Mouse (Mus musculus) hindbrain, embryonic 15.5 days (tissue): ENCODE data around the gene Kcnab1. TPM values are rescaled to one million over a fixed set of nuclear protein-coding genes. Genes with fewer than 3 reads are reported as not detected.

Source experiments
- ATAC-seq: fragments of 200-750 bp; cut with Nextera tagmentation; 2 replicates; pipeline ENCODE4 v1.8.0; 2017; ENCODE audit warnings: low read depth, moderate number of reproducible peaks, moderate TSS enrichment; ENCODE audit not compliant: low FRiP score
- H3K27ac ChIP-seq: fragments of 300-500 bp; sonication (generic); replicated peaks from 2 replicates; pipeline ENCODE4 v1.5.1; 2015; ENCODE audit warnings: mild to moderate bottlenecking, inconsistent platforms
- H3K27me3 ChIP-seq: fragments of 300-500 bp; sonication (generic); 2 replicates; pipeline ENCODE4 v1.6.1; 2015; ENCODE audit warnings: control low read depth, inconsistent platforms
- H3K36me3 ChIP-seq: fragments of 300-500 bp; sonication (generic); 2 replicates; pipeline ENCODE4 v1.6.1; 2015; ENCODE audit warnings: control low read depth, inconsistent platforms
- H3K4me1 ChIP-seq: fragments of 300-500 bp; sonication (generic); replicated peaks from 2 replicates; pipeline ENCODE4 v1.6.1; 2015; ENCODE audit warnings: control low read depth, inconsistent platforms
- H3K4me2 ChIP-seq: fragments of 300-500 bp; sonication (generic); 2 replicates; pipeline ENCODE4 v1.6.1; 2015; ENCODE audit warnings: moderate library complexity, mild to moderate bottlenecking, inconsistent platforms
- H3K4me3 ChIP-seq: fragments of 300-500 bp; sonication (generic); 2 replicates; pipeline ENCODE4 v1.5.1; 2015; ENCODE audit warnings: mild to moderate bottlenecking, inconsistent platforms
- H3K9ac ChIP-seq: fragments of 300-500 bp; sonication (generic); 2 replicates; pipeline ENCODE4 v1.6.1; 2015; ENCODE audit warnings: inconsistent platforms
- H3K9me3 ChIP-seq: fragments of 300-500 bp; sonication (generic); 2 replicates; pipeline ENCODE4 v1.6.1; 2016; ENCODE audit warnings: control low read depth, inconsistent platforms
- WGBS: fragments of 180-500 bp; shearing (Covaris S2); methylation state at CpG from one replicate; pipeline ENCODE4 v1.1.7; 2015; 5-methylcytosine and 5-hydroxymethylcytosine counted together
- polyA plus RNA-seq: library from polyadenylated mRNA; unstranded; fragments of >200 nt; fragmentation: Nextera tagmentation; extraction: Ambion mirVana; gene quantifications from 2 replicates; pipeline ENCODE4 v1.2.1, GENCODE M21; 2015

Kcnab1 gene
- polyA plus RNA-seq, 1 experiment from 2014 or later = 9.6 TPM

DNA sequence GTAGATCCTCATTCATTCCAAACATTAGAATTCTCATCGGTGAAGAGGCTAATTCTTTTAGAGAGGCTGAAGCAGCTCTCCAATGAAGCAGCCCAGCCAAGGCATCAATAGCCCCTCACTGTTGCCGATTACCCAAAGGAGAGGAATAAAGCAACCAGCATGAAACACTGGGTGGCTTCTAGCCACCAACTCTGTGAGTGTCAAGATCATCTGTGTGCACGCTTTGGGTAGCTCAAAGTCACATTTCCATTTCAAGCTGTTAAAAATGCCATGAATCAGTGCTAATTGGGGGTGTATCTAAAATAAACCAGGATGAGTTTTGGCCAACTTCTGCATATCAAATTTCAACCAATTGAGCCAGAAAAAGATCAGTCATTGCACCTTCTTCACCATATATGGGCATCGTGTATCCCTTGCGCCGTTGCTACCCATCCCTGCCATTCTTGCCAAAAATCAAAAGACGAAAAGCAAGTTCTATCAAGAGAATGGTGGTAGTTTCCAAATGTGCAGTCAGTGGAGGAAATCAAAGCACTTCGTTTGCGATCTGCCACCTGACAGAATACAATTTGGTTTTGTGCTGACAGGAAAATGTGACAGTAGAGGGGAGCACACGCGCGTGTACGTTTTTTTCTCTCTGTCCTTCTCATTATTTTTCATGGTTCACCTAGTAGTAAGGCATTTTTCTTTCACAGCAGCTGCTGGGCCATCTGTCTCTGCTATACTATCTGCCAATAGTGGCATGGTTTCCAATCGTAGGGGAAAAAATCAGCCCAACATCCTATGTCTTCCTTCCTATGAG, 213.0 kb downstream of the Kcnab1 start:
- Histone ChIP-seq H3K36me3 (no peaks in the 10 kb centered on the region), H3K4me1 (0 out of 2 replicates have a peak, but pooled peaks cover 4% of the 10 kb centered on the region), H3K9ac (no peak overlapping the region), H3K4me2 (no peak overlapping the region), H3K4me3 (no peak overlapping the region), H3K27me3 (no peaks in the 10 kb centered on the region), H3K9me3 (no peaks in the 10 kb centered on the region), H3K27ac (peak overlapping the region; percentile 25)
- WGBS = 72% methylated on average over 14 of the region's 14 CpGs
- ATAC-seq = peak; percentile 78

DNA sequence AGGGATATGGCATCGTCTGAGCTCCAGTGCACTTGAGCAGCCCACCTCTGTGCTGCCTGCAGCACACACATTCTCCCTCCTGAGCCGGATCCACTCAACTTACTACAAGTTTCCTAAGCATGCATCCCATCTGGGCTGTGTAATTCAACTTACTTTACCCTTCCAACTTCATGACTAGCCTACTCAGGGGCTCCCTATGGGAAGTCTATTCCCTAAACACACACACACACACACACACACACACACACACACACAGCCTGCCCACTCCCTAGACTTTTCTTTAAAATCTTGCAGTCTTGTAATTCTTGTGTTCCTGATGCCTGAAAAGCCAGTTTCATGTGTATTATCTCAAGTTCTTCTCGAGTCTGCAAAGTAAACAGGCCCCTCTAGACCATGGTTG, 216.1 kb downstream of the Kcnab1 start:
- 70% methylated on average over 3 of the region's 3 CpGs for WGBS
- H3K9me3 ChIP-seq = no peaks in the 10 kb centered on the region
- no peak overlapping the region for H3K4me3 ChIP-seq

DNA sequence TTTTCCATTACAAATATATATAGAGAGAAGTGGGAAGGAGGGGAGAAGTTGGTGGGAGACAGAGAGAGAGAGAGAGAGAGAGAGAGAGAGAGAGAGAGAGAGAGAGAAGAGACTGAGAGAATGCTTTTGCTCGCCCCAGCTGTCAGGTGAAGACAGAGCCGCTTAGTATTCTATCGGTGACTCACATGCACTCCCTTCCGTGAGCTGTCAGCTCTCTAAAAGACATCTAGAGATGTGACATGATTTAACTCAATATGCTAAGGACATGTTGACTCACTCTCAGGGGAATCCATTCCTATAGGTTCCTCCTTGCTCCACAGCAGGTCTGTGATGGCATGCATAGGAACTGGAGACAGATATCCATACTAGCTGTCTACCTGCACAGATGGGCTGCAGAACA, 219.6 kb downstream of the Kcnab1 start:
- Histone ChIP-seq H3K4me1 (no peaks in the 10 kb centered on the region), H3K27ac (no peak overlapping the region), H3K4me3 (no peak overlapping the region), H3K27me3 (no peaks in the 10 kb centered on the region), H3K9me3 (no peaks in the 10 kb centered on the region), H3K4me2 (no peak overlapping the region), H3K36me3 (no peaks in the 10 kb centered on the region), H3K9ac (no peak overlapping the region)
- ATAC-seq = no peak
- WGBS = 65% methylated on average over 4 of the region's 4 CpGs

More for the DNA sequence above, 216.1 kb downstream of the Kcnab1 start:
- no peak overlapping the region for H3K27ac ChIP-seq
- H3K4me1 ChIP-seq = 0 out of 2 replicates have a peak, but pooled peaks cover 4% of the 10 kb centered on the region
- no peaks in the 10 kb centered on the region for H3K36me3 ChIP-seq
- H3K27me3 ChIP-seq = no peaks in the 10 kb centered on the region
- H3K4me2 ChIP-seq = no peak overlapping the region
- no peak overlapping the region for H3K9ac ChIP-seq
- ATAC-seq = no peak

DNA sequence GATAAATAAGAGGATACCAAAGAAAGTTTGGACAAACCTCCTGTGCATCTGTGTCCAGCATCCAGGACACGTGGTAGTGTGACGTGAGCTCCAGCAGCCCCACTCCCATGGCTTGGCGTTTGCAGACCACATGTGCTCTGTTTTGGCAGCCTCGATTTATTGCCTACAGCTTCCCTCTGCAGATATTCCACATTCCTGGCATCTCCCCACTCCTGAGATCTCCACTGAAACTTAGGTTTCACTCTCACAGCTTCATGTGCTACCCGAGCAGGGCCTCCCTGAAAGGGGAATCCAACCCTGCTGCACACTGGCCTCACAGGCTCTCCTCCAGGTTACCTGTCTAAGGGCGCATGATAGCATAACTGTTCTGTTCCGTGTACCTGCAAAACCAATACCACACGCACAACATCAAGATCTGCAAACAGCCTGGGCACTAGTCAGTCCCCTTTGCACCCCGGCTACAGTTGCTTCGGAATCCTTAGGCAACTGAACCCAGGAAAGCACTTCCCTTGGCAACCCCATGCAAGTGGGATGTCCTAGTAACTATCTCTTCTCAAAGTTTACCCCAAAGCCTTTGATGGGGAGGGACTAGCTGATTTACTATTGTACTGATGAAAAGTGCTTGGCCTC, 228.8 kb downstream of the Kcnab1 start:
- WGBS = 92% methylated on average over 10 of the region's 10 CpGs
- ATAC-seq = no peak
- H3K4me3 ChIP-seq = no peak overlapping the region

DNA sequence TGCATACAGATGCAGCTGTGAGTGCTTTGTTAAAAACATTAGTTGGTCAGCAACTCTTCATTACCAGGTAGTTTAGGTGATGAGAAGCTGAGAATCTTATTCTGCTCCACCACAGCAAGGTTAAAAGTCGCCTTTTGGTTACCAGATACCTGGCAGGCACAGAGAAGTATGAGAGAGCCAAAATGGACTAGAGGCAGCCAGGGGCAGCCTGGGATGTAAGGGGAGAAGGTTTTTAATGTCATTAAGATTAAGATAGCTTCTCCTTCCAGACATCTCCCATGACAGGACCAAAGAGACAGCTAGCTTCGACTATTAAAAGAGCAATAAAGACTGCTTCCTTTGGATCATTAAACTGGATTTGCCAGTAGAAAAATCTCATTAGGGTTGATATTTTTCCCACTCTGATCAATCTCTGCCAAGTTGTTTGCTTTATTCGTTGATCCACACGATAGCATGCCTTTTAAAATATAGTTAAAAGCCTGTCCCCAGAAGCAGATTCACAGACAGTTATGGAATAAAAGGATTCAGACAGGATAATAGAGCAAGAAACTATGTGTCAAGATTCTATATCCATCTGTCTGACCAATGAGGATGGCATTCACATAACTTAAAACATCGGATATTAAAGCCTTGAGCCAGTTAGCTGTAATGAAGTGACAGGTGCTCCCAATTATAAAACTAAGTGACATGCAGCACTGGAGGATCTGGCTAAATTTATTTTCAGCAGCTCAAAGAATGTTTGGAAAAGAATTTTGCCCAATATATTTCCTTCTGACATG, 231.2 kb downstream of the Kcnab1 start:
- Histone ChIP-seq H3K4me1 (no peaks in the 10 kb centered on the region), H3K4me3 (no peak overlapping the region), H3K9ac (no peak overlapping the region), H3K27ac (no peak overlapping the region), H3K4me2 (no peak overlapping the region), H3K9me3 (no peaks in the 10 kb centered on the region), H3K36me3 (no peaks in the 10 kb centered on the region), H3K27me3 (no peaks in the 10 kb centered on the region)
- WGBS = 75% methylated on average over 5 of the region's 5 CpGs
- ATAC-seq = no peak

More for the DNA sequence above, 228.8 kb downstream of the Kcnab1 start:
- no peaks in the 10 kb centered on the region for H3K9me3 ChIP-seq
- no peaks in the 10 kb centered on the region for H3K36me3 ChIP-seq
- no peak overlapping the region for H3K9ac ChIP-seq
- no peaks in the 10 kb centered on the region for H3K27me3 ChIP-seq
- H3K4me2 ChIP-seq = no peak overlapping the region
- H3K4me1 ChIP-seq = no peaks in the 10 kb centered on the region
- no peak overlapping the region for H3K27ac ChIP-seq

DNA sequence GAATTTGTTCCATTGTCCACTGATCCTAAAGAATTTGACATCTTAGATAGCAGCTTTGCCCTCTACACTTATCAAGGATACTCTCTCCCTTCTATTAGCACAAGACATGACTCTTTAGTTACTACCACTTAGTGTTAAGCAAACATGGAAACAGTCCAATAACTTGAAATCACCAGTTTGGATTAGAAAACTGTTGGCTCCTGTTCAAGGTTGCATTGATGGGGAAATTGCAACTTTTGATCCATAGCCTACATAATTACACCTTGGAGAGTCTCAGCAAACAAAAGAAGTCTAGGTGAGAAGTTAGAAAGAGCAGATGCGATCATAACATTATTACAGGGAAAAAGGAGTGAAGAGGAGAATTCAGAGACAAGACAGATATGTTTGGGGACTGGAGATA, 237.0 kb downstream of the Kcnab1 start:
- 89% methylated on average over 1 of the region's 1 CpGs for WGBS
- H3K36me3 ChIP-seq = no peaks in the 10 kb centered on the region
- H3K4me1 ChIP-seq = no peaks in the 10 kb centered on the region
- H3K9me3 ChIP-seq = no peaks in the 10 kb centered on the region
- ATAC-seq = no peak
- H3K4me3 ChIP-seq = no peak overlapping the region
- no peak overlapping the region for H3K4me2 ChIP-seq
- H3K27ac ChIP-seq = no peak overlapping the region
- no peak overlapping the region for H3K9ac ChIP-seq
- H3K27me3 ChIP-seq = no peaks in the 10 kb centered on the region

DNA sequence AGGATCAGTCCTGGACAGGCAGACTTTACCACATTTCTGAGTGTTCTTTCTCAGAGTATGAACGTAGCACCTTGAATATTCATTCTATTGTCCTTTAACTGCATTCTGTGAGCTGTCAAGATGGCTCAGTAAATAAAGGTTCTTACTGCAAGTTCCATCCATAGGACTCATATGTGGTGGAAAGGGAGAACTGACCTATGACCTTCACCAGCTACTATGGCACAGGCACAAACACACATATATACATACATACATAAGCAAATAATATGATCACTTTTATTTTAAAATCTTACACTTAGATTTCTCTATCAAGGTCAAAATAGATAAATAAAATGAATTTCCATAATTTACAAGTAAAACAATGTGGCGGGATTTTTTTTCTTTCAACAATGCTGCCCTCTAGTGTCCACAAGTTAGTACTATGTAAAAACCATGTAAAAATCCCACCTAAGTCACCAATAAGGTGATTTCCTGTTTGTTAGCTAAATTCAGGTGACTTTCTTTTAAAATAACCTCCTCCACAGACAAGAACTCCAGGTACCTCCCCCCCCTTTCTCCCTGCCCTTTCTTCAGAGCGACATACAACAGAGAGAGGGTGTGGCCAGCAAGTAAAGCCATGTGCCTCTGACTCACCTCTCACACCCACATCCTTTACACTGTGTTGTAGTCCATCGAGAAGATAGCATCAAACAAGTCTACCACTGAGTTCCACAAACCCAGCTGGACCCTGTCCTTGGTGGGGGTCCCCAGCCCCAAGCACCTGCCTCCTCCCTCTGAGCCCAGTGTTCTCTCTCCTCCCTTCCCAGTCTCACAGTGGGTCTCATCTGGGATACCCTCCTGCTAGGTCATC, 243.3 kb downstream of the Kcnab1 start:
- 51% methylated on average over 4 of the region's 4 CpGs for WGBS
- no peak overlapping the region for H3K4me2 ChIP-seq
- no peaks in the 10 kb centered on the region for H3K4me1 ChIP-seq
- ATAC-seq = 0 out of 2 replicates have a peak, but pooled peaks have one; percentile 38
- H3K36me3 ChIP-seq = no peaks in the 10 kb centered on the region
- H3K27me3 ChIP-seq = no peaks in the 10 kb centered on the region
- H3K27ac ChIP-seq = no peak overlapping the region
- H3K9ac ChIP-seq = no peak overlapping the region
- no peaks in the 10 kb centered on the region for H3K9me3 ChIP-seq
- no peak overlapping the region for H3K4me3 ChIP-seq

DNA sequence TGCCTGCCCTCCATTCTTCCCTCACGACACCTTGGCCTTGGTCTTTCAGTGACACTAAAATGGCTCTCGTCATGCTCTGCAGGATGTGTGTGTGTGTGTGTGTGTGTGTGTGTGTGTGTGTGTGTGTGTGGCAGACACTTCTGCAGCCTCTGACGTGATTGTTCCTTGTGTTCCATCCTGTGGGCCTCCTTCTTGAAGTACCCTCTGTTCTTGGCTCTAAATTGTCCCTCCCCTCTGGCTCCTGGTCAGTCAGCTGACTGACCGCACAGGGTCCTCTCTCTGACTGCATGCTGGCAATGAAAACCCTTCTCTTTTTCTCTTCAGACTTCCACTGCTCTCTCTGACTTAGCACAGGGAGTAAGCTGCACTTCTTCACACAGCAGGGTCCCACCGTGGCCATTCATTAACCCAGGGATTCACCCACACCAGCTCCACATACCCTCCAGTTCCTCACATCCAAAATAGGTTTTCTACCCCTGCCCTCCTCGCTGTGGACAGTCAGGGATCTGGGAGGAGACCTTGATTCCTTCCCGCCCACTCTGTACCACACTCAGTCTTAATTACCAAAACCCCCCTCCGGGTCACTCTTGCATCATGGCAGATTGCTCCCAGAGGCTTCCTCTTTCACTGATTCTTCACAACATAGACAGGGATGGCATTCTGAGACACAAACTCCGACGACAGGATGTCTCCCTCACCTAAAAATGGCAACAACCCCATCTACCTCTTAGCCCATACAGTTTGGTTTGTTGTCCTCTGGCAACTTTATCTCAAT, 244.3 kb downstream of the Kcnab1 start:
- ATAC-seq = no peak
- Histone ChIP-seq H3K9me3 (no peaks in the 10 kb centered on the region), H3K4me3 (no peak overlapping the region), H3K4me1 (no peaks in the 10 kb centered on the region), H3K27me3 (no peaks in the 10 kb centered on the region), H3K9ac (no peak overlapping the region), H3K36me3 (no peaks in the 10 kb centered on the region), H3K27ac (no peak overlapping the region), H3K4me2 (no peak overlapping the region)
- 73% methylated on average over 10 of the region's 10 CpGs for WGBS

DNA sequence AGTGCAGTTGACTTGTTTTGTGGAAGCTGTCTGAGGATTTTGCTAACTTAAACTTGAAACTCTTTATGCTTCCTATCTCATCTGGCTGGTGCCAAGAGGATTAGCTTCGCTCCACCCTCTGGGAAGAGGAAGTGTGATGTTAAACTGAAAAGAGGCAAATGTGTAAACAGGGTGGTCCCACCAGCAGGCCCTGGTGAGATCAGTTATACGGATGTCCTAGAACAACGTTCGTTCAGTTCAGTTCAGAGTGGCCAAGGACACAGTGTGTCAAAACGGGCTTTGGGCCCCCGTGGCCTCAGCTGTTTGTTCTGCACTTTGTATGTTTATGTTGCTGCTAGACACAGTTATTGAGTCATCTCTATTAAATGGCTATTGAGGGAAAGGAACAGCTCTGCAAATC, 246.3 kb downstream of the Kcnab1 start:
- no peak overlapping the region for H3K9ac ChIP-seq
- 81% methylated on average over 6 of the region's 6 CpGs for WGBS
- H3K4me3 ChIP-seq = no peak overlapping the region

DNA sequence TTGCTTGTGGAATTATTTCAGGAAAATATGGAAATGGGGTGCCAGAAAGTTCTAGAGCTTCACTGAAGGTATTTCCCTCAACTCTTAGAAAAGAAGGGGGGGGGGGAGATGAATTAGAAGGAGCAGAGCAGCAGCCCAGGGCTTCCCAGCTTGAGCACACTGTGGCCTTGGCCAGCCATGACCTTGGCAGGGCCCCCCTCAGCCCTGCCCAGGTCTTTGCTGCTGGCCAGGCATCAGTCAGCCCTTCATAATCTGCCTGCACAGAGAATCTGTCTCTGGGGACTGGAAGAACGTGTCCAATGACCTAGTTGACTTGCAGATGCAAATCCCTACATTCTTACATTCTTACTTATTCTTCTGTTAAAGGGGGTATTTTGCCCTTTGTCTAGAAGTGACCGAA, 249.1 kb downstream of the Kcnab1 start:
- 70% methylated on average over 2 of the region's 2 CpGs for WGBS
- ATAC-seq = no peak

More for the DNA sequence above, 246.3 kb downstream of the Kcnab1 start:
- Histone ChIP-seq H3K4me1 (no peaks in the 10 kb centered on the region), H3K9me3 (no peaks in the 10 kb centered on the region), H3K36me3 (no peaks in the 10 kb centered on the region), H3K4me2 (no peak overlapping the region), H3K27ac (no peak overlapping the region), H3K27me3 (no peaks in the 10 kb centered on the region)
- no peak for ATAC-seq

DNA sequence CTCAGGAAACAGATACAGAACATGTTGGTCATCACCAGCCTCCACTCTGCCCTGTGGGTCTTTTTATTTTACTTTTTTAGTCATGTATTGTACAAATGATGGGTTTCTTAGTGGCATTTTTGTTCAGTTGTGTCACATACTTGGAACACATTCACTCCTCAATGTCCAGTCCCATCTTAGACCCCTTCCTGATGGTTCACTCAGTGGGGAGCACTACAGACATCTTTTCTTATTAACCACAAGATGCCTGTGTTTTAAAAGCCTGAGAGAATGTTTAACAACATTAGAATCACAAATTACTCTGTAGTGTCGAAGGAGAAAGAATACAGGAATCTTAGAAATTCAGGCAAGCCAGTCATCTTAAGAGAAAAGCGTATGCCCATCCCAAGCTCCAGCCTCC, 249.7 kb downstream of the Kcnab1 start:
- no peak for ATAC-seq
- H3K4me2 ChIP-seq = no peak overlapping the region
- H3K27ac ChIP-seq = no peak overlapping the region
- no peaks in the 10 kb centered on the region for H3K4me1 ChIP-seq
- H3K27me3 ChIP-seq = no peaks in the 10 kb centered on the region
- H3K36me3 ChIP-seq = no peaks in the 10 kb centered on the region
- H3K4me3 ChIP-seq = no peak overlapping the region
- H3K9ac ChIP-seq = no peak overlapping the region
- no peaks in the 10 kb centered on the region for H3K9me3 ChIP-seq
- WGBS = 66% methylated on average over 2 of the region's 2 CpGs

More for the DNA sequence above, 249.1 kb downstream of the Kcnab1 start:
- H3K9me3 ChIP-seq = no peaks in the 10 kb centered on the region
- H3K4me2 ChIP-seq = no peak overlapping the region
- no peaks in the 10 kb centered on the region for H3K27me3 ChIP-seq
- H3K27ac ChIP-seq = no peak overlapping the region
- no peaks in the 10 kb centered on the region for H3K4me1 ChIP-seq
- H3K36me3 ChIP-seq = no peaks in the 10 kb centered on the region
- no peak overlapping the region for H3K4me3 ChIP-seq
- H3K9ac ChIP-seq = no peak overlapping the region
